Mouse (Mus musculus): ENCODE measurements around the gene Gm10964. TPM values are rescaled to one million over a fixed set of nuclear protein-coding genes. Genes with fewer than 3 reads are reported as not detected.

The Gm10964 gene
- polyA plus RNA-seq, 2 experiments = not detected

DNA sequence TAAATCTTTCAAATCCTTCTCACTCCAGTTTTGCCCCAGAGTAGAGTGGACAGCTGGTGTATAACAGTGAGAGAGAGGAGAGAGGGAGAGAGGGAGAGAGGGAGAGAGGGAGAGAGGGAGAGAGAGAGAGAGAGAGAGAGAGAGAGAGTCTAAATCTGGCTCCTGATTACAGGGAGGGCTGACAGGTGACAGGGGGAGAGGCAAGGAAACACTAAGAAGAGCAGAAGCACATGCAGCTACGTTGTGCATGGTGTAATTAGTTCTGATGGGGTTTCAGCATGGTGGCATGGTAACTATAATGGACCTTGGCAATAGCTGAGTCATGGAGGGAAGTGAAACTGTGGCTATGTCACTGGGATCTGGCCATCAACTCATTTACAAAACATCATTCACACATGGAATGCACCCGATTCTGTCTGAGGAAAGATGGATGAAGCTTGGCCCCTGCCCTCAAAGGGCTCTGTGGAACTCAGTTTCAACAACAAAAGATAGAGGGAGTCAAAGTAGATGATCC is 11.3 kb upstream of the Gm10964 start:
- H3K9me3 ChIP-seq (ENCODE audit: control insufficient read depth, low read length) = no peaks in the 10 kb centered on the region
- no peaks in the 10 kb centered on the region for H3K27me3 ChIP-seq (ENCODE audit: control insufficient read depth, insufficient read depth, low read length)
- no peak for TF ChIP-seq POLR2A (IDR thresholded peaks at IDR 0.05; ENCODE audit: borderline replicate concordance, extremely low read depth, insufficient read depth, insufficient read length)
- H3K9ac ChIP-seq (ENCODE audit: low read depth, low read length, severe bottlenecking) = no peak overlapping the region
- ATAC-seq (ENCODE audit: low FRiP score, low read depth) (no peak), DNase-seq (ENCODE audit: low spot score) (no peak)
- H3K4me3 ChIP-seq (replicated peaks; ENCODE audit: low read length) = no peak overlapping the region
- no peaks in the 10 kb centered on the region for H3K36me3 ChIP-seq (ENCODE audit: control insufficient read depth, insufficient read depth, low read length)
- peaks cover 3% of the 10 kb centered on the region for H3K4me1 ChIP-seq (ENCODE audit: control insufficient read depth, insufficient read depth, low read length)
- 47% methylated on average over 2 of the region's 2 CpGs for WGBS
- H3K27ac ChIP-seq (replicated peaks; ENCODE audit: low read depth, low read length) = no peak overlapping the region
- H3K4me2 ChIP-seq (replicated peaks; ENCODE audit: low read depth, low read length, severe bottlenecking) = no peak overlapping the region

GRCm38 (mm10) chr3:103729850-103730249 is 9.3 kb upstream of the Gm10964 start:
- Histone ChIP-seq H3K27me3 (ENCODE audit: control insufficient read depth, insufficient read depth, low read length) (no peaks in the 10 kb centered on the region), H3K4me1 (ENCODE audit: control insufficient read depth, insufficient read depth, low read length) (peaks cover 23% of the 10 kb centered on the region), H3K27ac (replicated peaks; ENCODE audit: low read depth, low read length) (no peak overlapping the region), H3K9me3 (ENCODE audit: control insufficient read depth, low read length) (no peaks in the 10 kb centered on the region), H3K9ac (ENCODE audit: low read depth, low read length, severe bottlenecking) (no peak overlapping the region), H3K36me3 (ENCODE audit: control insufficient read depth, insufficient read depth, low read length) (no peaks in the 10 kb centered on the region), H3K4me2 (replicated peaks; ENCODE audit: low read depth, low read length, severe bottlenecking) (no peak overlapping the region), H3K4me3 (replicated peaks; ENCODE audit: low read length) (no peak overlapping the region)
- ATAC-seq (ENCODE audit: low FRiP score, low read depth) (no peak), DNase-seq (ENCODE audit: low spot score) (no peak)
- no peak for TF ChIP-seq POLR2A (IDR thresholded peaks at IDR 0.05; ENCODE audit: borderline replicate concordance, extremely low read depth, insufficient read depth, insufficient read length)
- WGBS = 86% methylated on average over 9 of the region's 9 CpGs

GRCm38 (mm10) chr3:103732116-103732515 is 7.0 kb upstream of the Gm10964 start:
- DNase-seq (ENCODE audit: low spot score) (no peak), ATAC-seq (ENCODE audit: low FRiP score, low read depth) (no peak)
- no peaks in the 10 kb centered on the region for H3K27me3 ChIP-seq (ENCODE audit: control insufficient read depth, insufficient read depth, low read length)
- no peaks in the 10 kb centered on the region for H3K9me3 ChIP-seq (ENCODE audit: control insufficient read depth, low read length)
- peaks cover 45% of the 10 kb centered on the region for H3K4me1 ChIP-seq (ENCODE audit: control insufficient read depth, insufficient read depth, low read length)
- H3K4me3 ChIP-seq (replicated peaks; ENCODE audit: low read length) = no peak overlapping the region
- H3K9ac ChIP-seq (ENCODE audit: low read depth, low read length, severe bottlenecking) = no peak overlapping the region
- 90% methylated on average over 3 of the region's 3 CpGs for WGBS
- H3K4me2 ChIP-seq (replicated peaks; ENCODE audit: low read depth, low read length, severe bottlenecking) = no peak overlapping the region
- no peak for TF ChIP-seq POLR2A (IDR thresholded peaks at IDR 0.05; ENCODE audit: borderline replicate concordance, extremely low read depth, insufficient read depth, insufficient read length)
- H3K36me3 ChIP-seq (ENCODE audit: control insufficient read depth, insufficient read depth, low read length) = peaks cover 7% of the 10 kb centered on the region; the same call in 1 of the 2 replicates
- H3K27ac ChIP-seq (replicated peaks; ENCODE audit: low read depth, low read length) = no peak overlapping the region

DNA sequence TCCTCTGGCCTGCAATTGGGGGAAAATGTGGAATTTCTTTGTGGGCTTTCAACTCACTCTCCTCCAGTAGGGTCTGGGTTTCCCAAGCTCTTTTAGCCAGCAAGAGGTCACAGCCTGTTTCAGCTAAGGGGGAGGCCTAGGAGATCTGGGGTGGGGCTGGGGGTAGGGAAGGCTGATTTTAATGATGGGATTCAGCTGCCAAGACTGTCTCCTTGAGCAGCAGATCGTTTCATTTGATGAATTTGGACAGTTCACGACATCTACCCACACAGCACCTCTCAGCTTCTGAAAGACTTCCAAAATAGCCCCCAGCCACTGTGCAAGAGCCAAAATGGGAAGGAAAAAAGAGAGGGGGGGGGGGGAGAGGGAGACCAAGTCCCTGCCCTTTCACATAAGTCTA is 6.0 kb upstream of the Gm10964 start:
- no peak overlapping the region for H3K9ac ChIP-seq (ENCODE audit: low read depth, low read length, severe bottlenecking)
- no peak for TF ChIP-seq POLR2A (IDR thresholded peaks at IDR 0.05; ENCODE audit: borderline replicate concordance, extremely low read depth, insufficient read depth, insufficient read length)
- 15% methylated on average over 2 of the region's 2 CpGs for WGBS
- no peak overlapping the region for H3K4me3 ChIP-seq (replicated peaks; ENCODE audit: low read length)
- ATAC-seq (ENCODE audit: low FRiP score, low read depth) (no peak), DNase-seq (ENCODE audit: low spot score) (peak; percentile 14)
- no peak overlapping the region for H3K4me2 ChIP-seq (replicated peaks; ENCODE audit: low read depth, low read length, severe bottlenecking)
- peaks cover 49% of the 10 kb centered on the region for H3K4me1 ChIP-seq (ENCODE audit: control insufficient read depth, insufficient read depth, low read length)
- no peaks in the 10 kb centered on the region for H3K9me3 ChIP-seq (ENCODE audit: control insufficient read depth, low read length)
- H3K36me3 ChIP-seq (ENCODE audit: control insufficient read depth, insufficient read depth, low read length) = peaks cover 7% of the 10 kb centered on the region; the same call in 1 of the 2 replicates
- no peak overlapping the region for H3K27ac ChIP-seq (replicated peaks; ENCODE audit: low read depth, low read length)
- H3K27me3 ChIP-seq (ENCODE audit: control insufficient read depth, insufficient read depth, low read length) = no peaks in the 10 kb centered on the region

- Histone ChIP-seq H3K27ac (replicated peaks; ENCODE audit: low read depth, low read length) (peak overlapping the region; percentile 94), H3K36me3 (ENCODE audit: control insufficient read depth, insufficient read depth, low read length) (peaks cover 7% of the 10 kb centered on the region; the same call in 1 of the 2 replicates), H3K4me1 (ENCODE audit: control insufficient read depth, insufficient read depth, low read length) (peaks cover 52% of the 10 kb centered on the region), H3K9me3 (ENCODE audit: control insufficient read depth, low read length) (no peaks in the 10 kb centered on the region), H3K4me2 (replicated peaks; ENCODE audit: low read depth, low read length, severe bottlenecking) (peak overlapping the region; percentile 74), H3K27me3 (ENCODE audit: control insufficient read depth, insufficient read depth, low read length) (no peaks in the 10 kb centered on the region), H3K4me3 (replicated peaks; ENCODE audit: low read length) (peak overlapping the region; percentile 49), H3K9ac (ENCODE audit: low read depth, low read length, severe bottlenecking) (peak overlapping the region; percentile 44)
- TF ChIP-seq POLR2A (IDR thresholded peaks at IDR 0.05; ENCODE audit: borderline replicate concordance, extremely low read depth, insufficient read depth, insufficient read length) = no peak
- WGBS = 26% methylated on average over 19 of the region's 19 CpGs
- DNase-seq (ENCODE audit: low spot score) (peak; percentile 32), ATAC-seq (ENCODE audit: low FRiP score, low read depth) (no peak)
These were observed 5.1 kb upstream of the Gm10964 start for GRCm38 (mm10) chr3:103733799-103734695.

All from limb, embryonic 14.5 days (tissue).